Mouse (Mus musculus) lung, postnatal 0 days (tissue): ENCODE measurements around the gene Slc39a2.

Experiments used
- CTCF ChIP-seq: IDR thresholded peaks from 2 replicates; pipeline ENCODE4 v1.5.1; 2016; ENCODE audit warnings: antibody characterized with exemption, mild to moderate bottlenecking
- EP300 ChIP-seq: IDR thresholded peaks from 2 replicates; pipeline ENCODE4 v1.6.1; 2016; ENCODE audit warnings: antibody characterized with exemption, mild to moderate bottlenecking, control low read depth

DNA sequence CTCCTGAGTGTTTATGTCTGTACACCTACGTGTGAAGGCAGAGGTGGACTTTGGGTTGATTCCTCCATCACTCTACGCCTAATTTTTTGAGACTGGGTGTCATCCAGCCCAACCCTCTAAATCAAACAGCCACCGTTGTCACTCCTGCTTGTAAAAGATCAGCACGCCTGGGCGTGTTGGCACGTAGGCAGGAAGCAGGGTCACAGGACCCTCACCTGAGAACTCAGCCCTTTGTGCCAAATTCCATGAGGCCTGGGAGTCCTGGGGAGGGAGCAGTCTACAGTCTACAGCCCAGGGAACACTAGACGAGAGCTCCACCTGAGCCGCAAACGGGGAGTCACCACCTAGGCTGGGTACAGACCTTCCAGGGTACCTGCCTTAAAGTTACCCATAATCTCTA is 11.1 kb downstream of the Slc39a2 start:
- TF ChIP-seq CTCF (no peak), EP300 (no peak)
